Mouse (Mus musculus): ENCODE measurements around the gene Pitpnm2.

Pitpnm2 gene

DNA sequence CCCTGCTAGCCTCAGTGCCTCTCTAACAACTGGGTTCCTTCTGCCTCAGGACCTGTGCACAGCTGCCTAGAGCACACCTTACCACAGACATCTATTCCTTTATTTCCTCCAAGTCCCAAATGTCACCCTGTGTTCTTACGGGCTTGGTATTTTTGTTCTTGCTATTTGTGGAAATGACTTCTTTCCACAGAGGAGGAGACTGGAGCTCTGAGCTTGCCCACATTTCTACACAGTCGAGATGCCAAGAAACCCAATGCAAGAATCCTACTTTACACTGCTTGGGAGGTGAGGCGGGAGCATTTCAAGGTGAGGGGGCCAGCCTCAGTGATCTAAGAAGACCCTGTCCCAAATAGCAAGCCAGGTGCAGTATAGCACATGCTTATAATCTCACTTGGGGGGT lies 164.0 kb downstream of the Pitpnm2 start:
- no peak for DNase-seq

DNA sequence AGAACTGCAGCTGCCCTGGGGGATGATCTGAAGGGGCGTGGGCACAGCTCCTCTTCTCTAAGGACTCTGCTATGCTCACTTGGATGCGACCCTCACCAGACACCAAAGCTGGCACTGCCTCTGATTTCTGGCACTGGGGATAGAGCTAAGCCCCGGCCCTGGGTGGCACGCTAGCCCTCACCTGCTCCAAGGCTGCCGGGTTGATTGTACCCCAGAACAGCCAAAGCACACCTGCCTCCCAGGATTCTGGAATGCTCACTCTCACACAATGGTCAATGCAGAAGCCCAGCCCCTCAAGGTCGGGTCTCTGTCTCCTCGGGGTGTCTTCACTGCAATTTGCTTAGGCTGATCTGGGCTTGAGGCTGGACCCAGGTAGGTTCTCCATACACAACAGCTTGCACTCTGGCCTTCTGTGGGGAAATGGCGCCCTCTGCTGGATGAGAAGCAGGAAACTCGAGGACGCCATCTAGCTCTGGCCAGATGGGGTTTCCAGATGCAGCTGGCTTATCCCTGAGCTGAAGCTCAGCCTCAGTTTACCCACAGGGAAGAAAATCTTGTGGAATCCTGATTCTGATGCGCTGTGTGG lies 164.9 kb downstream of the Pitpnm2 start:
- DNase-seq: peak; percentile 89

DNA sequence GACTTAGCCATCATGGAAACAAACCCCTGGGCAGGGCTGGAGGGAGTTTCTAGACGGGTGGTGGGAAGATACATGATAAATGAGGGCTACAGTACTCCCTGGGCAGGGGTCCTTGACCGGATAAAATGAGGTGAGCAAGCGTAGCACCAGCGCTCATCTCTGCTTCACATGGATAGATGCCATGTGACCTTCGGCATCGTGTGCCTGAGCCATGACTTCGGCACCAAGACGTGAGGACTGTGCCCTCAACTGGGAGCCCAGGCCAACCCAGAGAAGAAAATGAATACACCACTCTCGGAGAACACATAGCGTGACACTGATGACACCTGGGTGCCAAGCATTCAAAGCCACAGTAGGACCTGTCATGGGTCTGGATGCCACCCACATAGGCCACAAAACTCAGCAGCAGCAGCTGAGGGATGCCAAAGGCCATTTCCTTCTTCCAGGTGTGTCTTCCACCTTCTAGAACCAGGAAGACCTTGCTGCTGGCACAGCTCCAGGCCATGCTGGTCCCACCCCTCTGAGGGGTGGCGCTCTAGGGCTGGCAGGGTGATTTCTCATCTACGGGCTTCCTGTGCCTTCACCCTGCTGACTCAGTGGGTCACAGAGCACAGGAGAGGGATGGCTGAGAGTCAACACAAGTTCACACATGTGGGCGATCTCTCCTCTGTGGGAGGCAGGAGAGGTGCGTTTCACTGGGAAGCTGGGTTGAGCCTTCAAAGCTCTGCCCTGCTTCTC lies 165.5 kb downstream of the Pitpnm2 start:
- no peak for DNase-seq

DNA sequence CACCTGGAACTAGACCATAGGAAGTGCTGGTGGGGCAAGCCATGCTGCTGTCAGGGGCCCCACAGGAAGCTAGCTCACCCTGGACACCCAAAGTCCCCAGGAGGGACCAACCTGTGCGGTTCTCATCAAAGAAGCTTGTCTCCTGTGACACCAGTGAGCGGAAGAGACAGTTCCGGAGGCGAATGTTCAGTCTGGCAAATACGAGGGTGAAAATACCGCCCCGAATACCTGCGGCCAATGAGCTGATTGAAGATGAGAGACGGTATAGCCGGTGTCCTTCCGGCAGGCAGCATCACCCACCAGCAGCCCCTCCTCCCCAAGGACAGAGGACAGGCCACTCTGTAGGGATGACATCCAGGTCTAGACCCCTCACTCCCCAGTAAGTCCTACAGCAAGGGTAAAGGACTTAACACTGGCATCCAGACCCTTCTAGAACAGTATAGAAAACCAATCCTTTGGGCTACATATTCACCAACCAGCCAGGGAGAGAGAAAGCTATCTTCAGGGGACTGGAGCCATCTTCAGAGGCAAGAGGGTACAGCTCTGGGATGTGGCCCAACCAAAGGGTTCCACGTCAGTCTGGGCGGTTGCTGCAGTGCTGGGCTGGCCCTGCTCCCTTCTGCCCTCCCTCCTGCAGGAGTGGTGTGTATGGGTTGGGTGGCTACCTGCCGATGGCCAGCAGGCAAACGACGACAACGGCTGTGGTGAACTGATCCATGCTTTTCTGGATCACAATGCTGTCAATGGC lies 166.4 kb downstream of the Pitpnm2 start:
- DNase-seq: no peak

DNA sequence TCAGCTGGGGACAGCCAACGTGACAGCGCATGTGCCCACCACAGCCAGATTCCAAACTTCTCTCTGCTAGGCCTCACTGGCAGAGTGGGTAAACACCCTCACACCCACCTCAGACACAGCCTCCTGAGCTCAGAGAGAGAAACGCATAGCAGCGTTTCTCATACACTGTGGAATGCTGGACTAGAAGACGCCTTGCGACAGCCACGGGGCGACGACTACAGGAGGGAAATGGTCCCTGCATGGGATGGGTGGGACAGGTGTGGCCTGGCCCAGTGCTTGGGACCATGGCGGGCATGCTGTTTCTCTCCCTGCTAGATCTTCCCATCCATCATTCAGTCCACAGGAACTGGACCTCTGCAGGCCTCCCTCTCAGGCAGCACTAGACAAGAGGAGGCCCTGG lies 167.1 kb downstream of the Pitpnm2 start:
- DNase-seq: no peak

DNA sequence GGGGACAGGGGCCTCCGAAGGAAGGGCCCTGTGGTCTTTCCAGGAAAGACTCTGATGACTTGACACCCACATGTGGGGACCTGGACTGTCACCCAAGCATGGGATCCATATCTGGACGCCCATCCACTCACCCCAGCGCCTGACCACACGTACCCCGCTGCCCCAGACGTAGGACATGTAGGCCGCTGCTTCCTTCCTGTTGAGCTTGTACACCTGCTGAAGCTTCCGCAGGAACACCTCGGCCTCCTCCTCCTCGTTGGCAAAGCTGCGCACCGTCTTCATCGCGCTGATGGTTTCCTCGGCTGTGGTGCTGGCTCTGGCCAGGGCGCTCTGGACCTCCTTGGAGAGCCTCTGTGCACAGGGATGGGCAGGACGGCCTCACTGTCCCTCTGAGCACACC lies 169.7 kb downstream of the Pitpnm2 start:
- no peak for DNase-seq

DNA sequence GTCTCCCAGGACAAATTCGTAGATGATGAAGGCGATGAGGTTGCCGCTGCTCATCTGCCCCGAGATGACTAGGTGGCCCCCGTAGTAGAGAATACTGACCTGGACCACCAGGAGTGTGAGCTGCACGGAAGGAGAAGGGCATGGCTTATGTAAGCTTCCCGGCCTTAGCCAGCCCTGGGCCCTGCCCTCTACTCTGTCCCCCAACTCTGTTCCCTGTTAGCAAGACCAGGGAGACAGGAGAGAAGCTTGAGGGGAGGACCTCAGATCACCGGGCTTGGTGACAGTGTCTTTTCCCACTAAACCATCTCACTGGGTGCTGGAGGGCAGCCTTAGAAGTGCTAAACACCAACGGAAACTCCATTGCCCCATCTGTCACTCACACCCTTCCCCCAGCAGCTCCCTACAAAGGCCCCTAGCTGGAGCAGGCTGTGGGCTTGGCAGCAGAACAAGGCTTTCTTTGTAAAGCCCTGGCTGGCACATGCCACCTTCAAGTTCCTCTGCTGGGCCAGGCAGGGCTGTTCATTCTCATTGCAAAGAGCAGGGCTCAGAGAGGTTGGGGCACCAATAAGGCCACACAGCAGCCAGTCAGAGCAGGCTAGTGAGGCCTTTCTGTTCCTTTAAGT lies 170.7 kb downstream of the Pitpnm2 start:
- DNase-seq: peak; percentile 95

DNA sequence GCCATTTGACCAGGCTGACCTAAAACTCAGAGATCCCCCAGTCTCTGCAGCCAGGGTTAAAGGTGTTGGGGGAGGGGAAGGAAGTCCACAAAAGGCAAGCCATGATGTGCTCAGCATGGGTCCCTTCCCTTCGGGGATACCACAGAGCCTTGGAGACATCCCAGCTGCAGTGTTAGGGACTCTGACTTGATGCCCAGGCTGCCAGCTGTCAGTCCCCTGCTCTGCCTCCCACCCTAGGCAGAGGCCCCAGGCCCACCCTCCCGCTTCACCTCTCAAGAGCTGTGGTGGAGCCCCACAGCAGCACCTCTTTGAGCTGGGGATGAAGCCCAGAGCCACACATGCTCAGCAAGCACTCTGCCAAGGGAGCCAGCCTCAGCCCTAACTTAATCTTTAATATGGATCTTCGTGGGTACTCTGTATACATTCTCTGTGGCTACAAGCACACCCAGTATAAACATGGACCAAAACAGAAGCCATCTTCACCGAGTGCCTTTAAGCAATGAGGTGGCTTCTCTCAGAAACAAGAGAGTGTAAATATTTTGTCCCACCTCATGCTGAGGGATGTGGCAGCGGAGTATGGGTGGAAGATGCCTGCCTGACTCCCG lies 171.6 kb downstream of the Pitpnm2 start:
- peak; percentile 57 for DNase-seq

DNA sequence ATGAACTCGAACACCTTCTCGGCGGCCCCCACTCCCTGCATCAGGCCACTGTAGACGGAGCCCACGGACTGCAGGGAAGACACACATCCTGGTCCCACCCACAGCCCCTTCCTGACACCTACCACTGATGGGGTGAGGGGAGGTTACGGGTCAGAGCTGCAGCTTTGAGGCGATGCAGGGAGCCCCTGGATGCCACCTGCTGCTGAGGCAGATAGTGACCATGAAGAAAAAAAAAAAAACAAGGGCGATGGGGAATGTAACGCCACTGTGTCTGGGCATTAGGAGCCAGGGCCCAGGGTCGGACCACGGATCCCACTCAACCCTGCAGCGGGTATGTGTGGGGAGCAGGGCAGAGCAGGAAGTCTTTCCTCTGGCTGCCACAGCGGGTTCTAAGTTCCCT lies 172.3 kb downstream of the Pitpnm2 start:
- DNase-seq: no peak

DNA sequence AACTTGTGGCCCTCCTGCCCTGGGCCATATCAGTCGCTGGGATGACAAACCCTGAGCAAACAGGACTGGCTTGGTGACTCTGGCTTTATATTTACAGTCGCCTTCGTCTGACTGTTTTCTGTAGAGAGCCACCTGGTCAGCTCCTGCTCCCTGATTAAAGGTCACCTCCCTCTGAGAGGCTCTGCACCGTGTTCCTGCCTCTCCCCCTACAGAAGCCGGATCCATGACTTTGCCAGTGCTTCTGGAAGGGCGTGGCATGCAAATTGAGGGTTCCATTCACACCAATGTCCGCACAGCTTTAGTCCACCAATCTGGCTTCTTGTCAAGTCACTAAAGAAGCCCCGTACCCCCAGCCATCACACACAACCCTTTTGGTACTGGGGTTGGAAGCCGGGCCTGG lies 173.0 kb downstream of the Pitpnm2 start:
- DNase-seq: no peak

DNA sequence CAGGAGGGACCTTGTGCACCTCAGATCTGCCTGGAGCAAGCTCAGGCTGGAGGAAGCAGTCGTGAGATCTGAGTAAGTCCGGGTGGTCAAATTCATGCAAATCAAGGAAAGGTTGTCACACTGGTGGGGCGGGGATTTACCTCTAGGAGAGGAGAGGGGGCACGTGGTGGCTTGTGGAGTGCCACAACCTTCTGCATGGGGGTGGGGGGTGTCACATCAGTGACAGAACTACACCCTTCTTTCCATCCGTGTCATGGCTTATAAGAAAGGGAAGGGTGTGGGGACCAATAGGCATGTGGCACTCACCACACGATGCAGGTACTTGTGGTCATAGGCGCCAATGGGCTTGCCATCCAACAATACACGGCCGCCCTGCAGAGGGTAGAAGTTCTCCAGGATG lies 173.8 kb downstream of the Pitpnm2 start:
- no peak for DNase-seq

DNA sequence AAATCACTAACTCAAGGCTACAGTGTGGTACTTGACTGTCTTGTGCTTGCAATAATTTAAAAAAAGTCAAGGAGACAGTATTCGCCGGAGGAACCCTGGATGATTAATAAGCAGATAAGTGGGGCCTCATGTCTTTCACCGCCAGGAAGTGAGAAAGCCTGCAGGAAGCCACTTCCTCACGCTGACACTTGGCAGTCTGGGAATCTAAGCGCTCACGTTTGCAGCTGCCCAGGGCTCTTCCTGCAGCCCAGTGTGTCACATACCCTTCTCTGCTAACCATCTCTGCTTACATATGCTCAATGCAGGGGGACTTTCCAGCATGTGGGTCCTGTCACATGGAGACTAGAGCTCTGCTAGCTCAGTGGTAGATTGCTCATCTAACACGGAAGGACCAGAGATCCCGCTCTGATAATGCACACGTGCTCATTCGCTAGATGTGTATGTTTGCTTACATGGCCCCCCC lies 174.7 kb downstream of the Pitpnm2 start:
- DNase-seq: no peak

DNA sequence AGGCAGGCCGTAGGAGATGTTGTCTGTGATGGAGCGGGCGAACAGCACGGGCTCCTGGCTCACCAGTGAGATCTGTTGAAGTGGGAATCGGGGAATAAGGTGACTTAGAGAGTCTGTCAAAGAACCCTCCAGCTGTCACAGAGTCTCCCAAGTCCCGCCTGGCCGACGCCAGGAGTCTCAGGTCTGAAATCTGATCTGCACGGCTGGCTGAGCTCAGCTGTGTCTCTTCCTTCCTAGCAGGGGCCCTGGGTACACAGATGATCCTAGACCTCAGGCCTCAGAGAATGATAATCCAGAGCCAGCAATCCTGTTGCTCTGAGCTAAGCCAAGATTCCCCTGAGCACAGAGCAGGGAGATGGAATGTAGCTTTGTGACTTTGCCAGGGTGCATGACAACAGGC lies 175.9 kb downstream of the Pitpnm2 start:
- DNase-seq: peak; percentile 52

DNA sequence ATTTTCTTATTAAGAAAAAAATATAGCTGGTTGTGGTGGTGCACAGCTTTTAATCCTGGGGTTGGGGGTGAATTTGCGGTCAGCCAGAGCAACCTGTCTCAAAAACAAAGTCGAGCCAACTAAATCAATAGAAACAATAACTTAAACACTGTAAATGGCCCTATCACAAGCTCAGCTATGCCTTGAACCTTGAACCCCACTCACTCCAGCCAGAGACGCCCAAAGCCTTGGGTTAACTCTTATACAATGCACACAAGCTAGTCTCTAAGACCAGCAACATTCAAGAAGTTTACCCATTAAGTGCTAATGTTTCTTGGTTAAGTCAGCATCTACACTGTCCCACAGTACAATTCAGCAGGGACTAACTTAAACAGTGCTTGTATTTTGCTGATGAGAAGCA lies 179.9 kb downstream of the Pitpnm2 start:
- DNase-seq: no peak
